ENCODE assay signal across 4 mouse cellular contexts in genomic region chr4:59557343-59557742, GRCm38 (mm10). TPM values are rescaled to one million over a fixed set of nuclear protein-coding genes. Genes with fewer than 3 reads are reported as not detected.
DNase-seq lines count a peak whose midpoint lies in the region; ATAC-seq and TF ChIP-seq lines count a peak whose summit lies in the region.
"Not testable (repeated sequence)": the region's sequence is repeated elsewhere in the genome, so short reads cannot be mapped to it uniquely, and the experiment has no call there.

No protein-coding gene starts in this region.

- TF ChIP-seq POLR2A in liver, adult 2 months (IDR thresholded peaks at IDR 0.05; ENCODE audit: extremely low read depth, insufficient read depth, low read length) = not testable (repeated sequence)

- peaks cover 14% of the 10 kb centered on the region for H3K4me1 ChIP-seq in liver, adult 2 months (ENCODE audit: control insufficient read depth, insufficient read depth, low read length)
- peaks cover 33% of the 10 kb centered on the region for H3K4me1 ChIP-seq in liver, embryonic 15.5 days (replicated peaks)
- H3K4me1 ChIP-seq in liver, embryonic 16.5 days (ENCODE audit: control insufficient read depth, low read depth, low read length) = peaks cover 15% of the 10 kb centered on the region
- H3K4me1 ChIP-seq in liver, postnatal 0 days (ENCODE audit: insufficient read depth) = peaks cover 22% of the 10 kb centered on the region

- H3K9ac ChIP-seq in liver, adult 2 months (ENCODE audit: low read depth, low read length); liver, embryonic 15.5 days; liver, embryonic 16.5 days (ENCODE audit: low read depth, low read length); liver, postnatal 0 days (replicated peaks): not testable (repeated sequence)

- peak; percentile 87 for DNase-seq in liver, adult 2 months (ENCODE audit: extremely low read depth, low read depth, low spot score)
- not testable (repeated sequence) for DNase-seq in liver, postnatal 0 days

- H3K27ac ChIP-seq in liver, adult 2 months (replicated peaks; ENCODE audit: insufficient read depth, low read depth, low read length) = peak overlapping the region; percentile 96; the same call in 1 of the 2 replicates
- peak overlapping the region; percentile 34; the same call in 1 of the 2 replicates for H3K27ac ChIP-seq in liver, embryonic 15.5 days (replicated peaks)
- H3K27ac ChIP-seq in liver, embryonic 16.5 days (ENCODE audit: low read length) = peak overlapping the region; percentile 14; the same call in 1 of the 2 replicates
- peak overlapping the region; percentile 84; the same call in 1 of the 2 replicates for H3K27ac ChIP-seq in liver, postnatal 0 days (ENCODE audit: low read depth)

- not testable (repeated sequence) for H3K4me2 ChIP-seq in liver, embryonic 15.5 days; liver, embryonic 16.5 days (ENCODE audit: low read depth, low read length); liver, postnatal 0 days (ENCODE audit: low read depth, low read length)

- not testable (repeated sequence) for H3K79me2 ChIP-seq in liver, adult 2 months (ENCODE audit: control insufficient read depth, insufficient read depth, low read length)

- H3K27me3 ChIP-seq in liver, adult 2 months (ENCODE audit: control insufficient read depth, insufficient read depth, low read length); liver, embryonic 15.5 days; liver, embryonic 16.5 days (ENCODE audit: control insufficient read depth, insufficient read depth, low read depth, low read length); liver, postnatal 0 days (ENCODE audit: insufficient read depth, low read length): not testable (repeated sequence)

- not testable (repeated sequence) for H3K4me3 ChIP-seq in liver, adult 2 months (ENCODE audit: insufficient read depth, low read depth, low read length); liver, embryonic 15.5 days (replicated peaks); liver, embryonic 16.5 days (ENCODE audit: low read depth, low read length); liver, postnatal 0 days (ENCODE audit: low read depth, low read length)

- 40% methylated on average over 4 of the region's 4 CpGs for WGBS in liver, adult 2 months
- WGBS in liver, embryonic 15.5 days (ENCODE audit: insufficient replicate concordance) = 87% methylated on average over 4 of the region's 4 CpGs
- 90% methylated on average over 4 of the region's 4 CpGs for WGBS in liver, embryonic 16.5 days (ENCODE audit: insufficient replicate concordance)
- WGBS in liver, postnatal 0 days (ENCODE audit: insufficient replicate concordance) = 94% methylated on average over 4 of the region's 4 CpGs

- TF ChIP-seq EP300 in liver, postnatal 0 days (IDR thresholded peaks at IDR 0.05; ENCODE audit: low read depth) = not testable (repeated sequence)

- H3K36me3 ChIP-seq in liver, adult 2 months (ENCODE audit: control insufficient read depth, insufficient read depth, low read length); liver, embryonic 15.5 days (replicated peaks); liver, embryonic 16.5 days (ENCODE audit: control insufficient read depth, insufficient read depth); liver, postnatal 0 days (replicated peaks; ENCODE audit: insufficient read depth, low read length): not testable (repeated sequence)

- H3K9me3 ChIP-seq in liver, embryonic 15.5 days (replicated peaks); liver, embryonic 16.5 days (replicated peaks; ENCODE audit: control insufficient read depth, low read length); liver, postnatal 0 days (ENCODE audit: low read length): not testable (repeated sequence)

- TF ChIP-seq CTCF in liver, adult 2 months (IDR thresholded peaks at IDR 0.05; ENCODE audit: low read depth, low read length); liver, postnatal 0 days (IDR thresholded peaks at IDR 0.05; ENCODE audit: low read depth): not testable (repeated sequence)

- ATAC-seq in liver, embryonic 15.5 days (ENCODE audit: insufficient read depth); liver, embryonic 16.5 days (ENCODE audit: low read depth); liver, postnatal 0 days: not testable (repeated sequence)

RNA-seq across cellular contexts. Expression of gene Ptbp3, which starts 8.2 kb away (rescaled TPM):
- 52.6 and 56.4 TPM in 2 replicates for total RNA-seq in liver, adult 2 months (2014; rRNA removed)
- polyA plus RNA-seq in liver, adult 2 months (2012; rRNA removed) = 19.6 and 24.1 TPM in 2 replicates
- 50.5 and 60.6 TPM in 2 replicates for polyA plus RNA-seq in liver, embryonic 15.5 days (2015; fragmentation: Nextera tagmentation; extraction: Ambion mirVana)
- 52.4 and 54.2 TPM in 2 replicates for polyA plus RNA-seq in liver, embryonic 16.5 days (2015; fragmentation: Nextera tagmentation; extraction: Ambion mirVana)
- polyA plus RNA-seq in liver, postnatal 0 days (2015; fragmentation: Nextera tagmentation; extraction: Ambion mirVana) = 35.6 and 36.3 TPM in 2 replicates

RNA-seq across cellular contexts. Expression of gene Hsdl2, which starts 24.0 kb away (rescaled TPM):
- total RNA-seq in liver, adult 2 months (2014; rRNA removed) = 60.8 and 68.9 TPM in 2 replicates
- polyA plus RNA-seq in liver, adult 2 months (2012; rRNA removed) = 25.8 and 31.7 TPM in 2 replicates
- polyA plus RNA-seq in liver, embryonic 15.5 days (2015; fragmentation: Nextera tagmentation; extraction: Ambion mirVana) = 19.2 and 19.6 TPM in 2 replicates
- polyA plus RNA-seq in liver, embryonic 16.5 days (2015; fragmentation: Nextera tagmentation; extraction: Ambion mirVana) = 20.9 and 21.3 TPM in 2 replicates
- polyA plus RNA-seq in liver, postnatal 0 days (2015; fragmentation: Nextera tagmentation; extraction: Ambion mirVana) = 58.9 and 61.6 TPM in 2 replicates

Comparison
In these comparisons a context has a peak if more than half of its experiments do, and no peak if none do; other contexts are left out.
1. H3K27ac ChIP-seq: peak in every context shown above with its lines; median percentile 96 in liver, adult 2 months; 84 in liver, postnatal 0 days; 34 in liver, embryonic 15.5 days; 14 in liver, embryonic 16.5 days.